Mouse (Mus musculus) small intestine, adult 2 months (tissue): ENCODE measurements around the gene Herc1. TPM values are rescaled to one million over a fixed set of nuclear protein-coding genes. Genes with fewer than 3 reads are reported as not detected.

Experiments
- H3K27ac ChIP-seq: fragments of 200-500 bp; 2 replicates; pipeline ENCODE4 v1.5.1; 2012; ENCODE audit warnings: low read depth, low read length, control low read depth, inconsistent platforms; ENCODE audit not compliant: insufficient read depth
- H3K27me3 ChIP-seq: fragments of 200-500 bp; 2 replicates; pipeline ENCODE4 v1.6.1; 2012; ENCODE audit warnings: mild to moderate bottlenecking, moderate library complexity, low read length, inconsistent platforms; ENCODE audit not compliant: control insufficient read depth, insufficient read depth
- H3K36me3 ChIP-seq: fragments of 200-500 bp; 2 replicates; pipeline ENCODE4 v1.6.1; 2012; ENCODE audit warnings: mild to moderate bottlenecking, low read length, control low read depth, inconsistent platforms; ENCODE audit not compliant: control insufficient read depth, insufficient read depth
- H3K4me1 ChIP-seq: fragments of 200-500 bp; 2 replicates; pipeline ENCODE4 v1.6.1; 2012; ENCODE audit warnings: low read length, inconsistent platforms, mixed read lengths; ENCODE audit not compliant: control insufficient read depth, insufficient read depth, insufficient read length
- H3K4me3 ChIP-seq: fragments of 200-500 bp; 2 replicates; pipeline ENCODE4 v1.5.1; 2012; ENCODE audit warnings: low read depth, mild to moderate bottlenecking, control low read depth, inconsistent platforms, low read length, moderate library complexity
- CTCF ChIP-seq: fragments of 200-500 bp; IDR thresholded peaks from 2 replicates; pipeline ENCODE4 v1.5.1; 2012; ENCODE audit warnings: low read depth, mild to moderate bottlenecking, control low read depth, inconsistent platforms, low read length, moderate library complexity, mixed read lengths; ENCODE audit not compliant: insufficient replicate concordance, insufficient read length; ENCODE audit errors: extremely low read depth
- POLR2A ChIP-seq: fragments of 200-500 bp; IDR thresholded peaks from 2 replicates; pipeline ENCODE4 v1.6.1; 2012; ENCODE audit warnings: low read depth, mild to moderate bottlenecking, control low read depth, inconsistent platforms, low read length, moderate library complexity
- WGBS: fragments of 180-500 bp; shearing (Covaris S2); methylation state at CpG from one replicate; pipeline ENCODE4 v1.1.7; 2018; 5-methylcytosine and 5-hydroxymethylcytosine counted together
- polyA plus RNA-seq: library from polyadenylated mRNA; depleted of rRNA; stranded (reverse); fragments of >200 nt; gene quantifications from 2 replicates; pipeline ENCODE4 v1.2.3, GENCODE M21; 2012

The Herc1 gene
- polyA plus RNA-seq, 1 experiment: 9.3 TPM

DNA sequence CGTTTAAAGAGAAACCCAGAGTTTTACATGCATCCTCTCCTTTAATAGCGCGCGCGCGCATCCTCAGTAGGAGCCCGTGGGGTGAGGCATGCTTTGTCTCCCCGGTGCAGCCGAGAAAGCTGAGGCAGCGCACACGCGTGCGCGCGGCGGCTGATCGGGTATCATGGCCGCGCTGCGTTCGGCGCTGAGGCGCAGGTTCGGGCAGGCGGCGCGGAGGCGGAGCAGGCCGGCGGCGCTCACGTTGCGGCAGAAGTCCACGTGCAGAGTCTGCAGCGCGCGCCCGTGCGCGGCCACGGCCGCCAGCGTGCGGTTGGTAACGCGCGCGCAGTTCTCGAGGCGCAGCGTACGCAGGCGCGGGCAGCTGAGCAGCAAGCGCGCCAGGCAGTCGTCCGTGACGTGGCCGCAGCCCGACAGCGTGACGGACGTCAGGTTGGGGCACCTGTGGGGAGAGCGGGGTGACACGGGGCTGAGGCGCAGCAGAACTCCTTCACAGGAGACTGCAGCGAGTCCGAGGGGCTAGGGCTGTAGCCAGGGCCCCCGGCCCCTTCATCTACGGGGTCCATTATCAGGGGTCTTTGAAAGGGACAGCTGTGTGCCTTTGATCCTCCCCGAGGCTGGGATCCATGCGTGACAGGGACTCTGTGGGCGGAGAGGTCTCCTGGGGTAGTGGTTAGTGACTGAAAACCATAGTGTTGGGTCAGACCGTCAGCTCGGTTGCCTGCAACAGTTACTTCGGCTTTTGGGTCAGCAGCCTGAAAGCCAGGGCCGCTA lies 161.5 kb downstream of the Herc1 start:
- H3K4me3 ChIP-seq: peak overlapping the region; percentile 71
- peaks cover 16% of the 10 kb centered on the region for H3K4me1 ChIP-seq
- peak; percentile 36; the same call in 1 of the 2 replicates for TF ChIP-seq POLR2A
- TF ChIP-seq CTCF: no peak
- H3K27ac ChIP-seq: peak overlapping the region; percentile 84
- peaks cover 19% of the 10 kb centered on the region for H3K36me3 ChIP-seq
- under 1% methylated on average over 78 of the region's 78 CpGs for WGBS
- H3K27me3 ChIP-seq: no peaks in the 10 kb centered on the region

DNA sequence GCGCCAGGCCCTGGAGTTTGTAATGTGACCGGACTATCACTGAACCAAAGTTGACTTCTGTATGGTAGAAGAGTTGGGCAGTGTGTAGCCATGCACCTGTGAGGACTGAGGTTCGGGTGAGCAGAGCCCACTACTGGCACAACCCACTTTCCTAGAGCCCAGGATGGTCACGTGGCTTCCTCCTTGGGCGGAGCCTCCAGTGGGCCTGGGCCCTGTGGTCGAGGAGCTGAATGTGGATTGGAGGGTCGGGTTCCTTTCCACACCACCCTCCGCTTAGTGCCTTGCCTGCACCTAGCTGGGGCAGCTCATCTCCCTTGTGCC lies 162.1 kb downstream of the Herc1 start:
- no peak for TF ChIP-seq CTCF
- TF ChIP-seq POLR2A: peak; percentile 56; the same call in 1 of the 2 replicates
- H3K4me3 ChIP-seq: peak overlapping the region; percentile 71
- peaks cover 16% of the 10 kb centered on the region for H3K4me1 ChIP-seq
- H3K36me3 ChIP-seq: peaks cover 24% of the 10 kb centered on the region
- under 1% methylated on average over 8 of the region's 8 CpGs for WGBS
- no peaks in the 10 kb centered on the region for H3K27me3 ChIP-seq
- peak overlapping the region; percentile 84 for H3K27ac ChIP-seq

DNA sequence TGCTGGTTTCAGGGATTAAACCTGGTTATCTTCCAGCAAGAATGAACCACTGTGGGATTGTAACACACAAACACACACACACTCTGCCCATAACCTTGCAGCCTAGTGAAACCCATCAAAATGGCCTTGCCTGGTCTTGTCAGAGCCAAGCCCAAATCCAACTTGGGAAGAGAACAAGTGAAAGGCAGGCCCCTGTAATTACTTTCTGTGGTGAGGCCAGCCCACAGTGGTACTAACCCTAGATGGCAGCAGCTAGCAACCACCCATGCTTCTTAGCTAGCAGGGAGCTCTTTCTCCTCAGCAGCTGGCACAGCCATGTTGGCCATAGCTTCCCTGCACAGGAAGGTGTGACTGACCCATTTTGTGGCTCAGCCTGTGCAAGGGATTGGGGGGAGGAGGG lies 162.9 kb downstream of the Herc1 start:
- H3K4me3 ChIP-seq: peak overlapping the region; percentile 22; the same call in 1 of the 2 replicates
- peak overlapping the region; percentile 84 for H3K27ac ChIP-seq
- TF ChIP-seq POLR2A: no peak
- no peak for TF ChIP-seq CTCF
- no peaks in the 10 kb centered on the region for H3K27me3 ChIP-seq
- H3K36me3 ChIP-seq: peaks cover 25% of the 10 kb centered on the region
- H3K4me1 ChIP-seq: peaks cover 16% of the 10 kb centered on the region

DNA sequence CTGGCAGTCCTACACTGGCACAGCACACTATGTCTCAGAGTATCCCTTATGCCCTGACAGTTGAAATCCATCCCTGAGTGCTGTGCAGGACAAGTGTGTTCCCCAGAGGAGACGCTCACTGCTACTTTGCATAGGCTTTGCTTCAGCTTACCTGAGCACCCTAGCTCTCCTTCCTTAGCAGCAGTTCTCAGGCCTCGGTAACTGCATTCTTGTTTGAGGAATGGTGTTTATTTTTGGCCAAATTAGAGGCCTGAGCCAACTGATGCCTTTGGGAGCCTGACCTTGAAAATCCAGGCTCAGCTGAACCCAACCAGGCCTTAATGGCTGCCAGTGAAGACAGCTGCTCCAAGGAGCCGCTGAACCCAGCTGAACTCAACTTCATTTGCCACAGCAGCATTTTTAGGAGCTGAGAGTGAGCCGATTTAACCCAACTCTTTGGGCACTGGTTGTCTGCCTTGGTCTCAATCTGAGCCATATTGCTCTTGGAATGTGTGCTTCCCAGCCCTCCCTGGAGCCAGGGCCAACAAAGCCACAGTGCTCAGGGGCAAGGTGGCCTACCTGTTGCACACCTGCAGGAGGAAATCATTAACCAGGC lies 163.5 kb downstream of the Herc1 start:
- H3K27ac ChIP-seq: peak overlapping the region; percentile 84
- H3K27me3 ChIP-seq: no peaks in the 10 kb centered on the region
- peak overlapping the region; percentile 28 for H3K4me3 ChIP-seq
- WGBS: 41% methylated on average over 4 of the region's 4 CpGs
- TF ChIP-seq POLR2A (no peak), CTCF (no peak)
- peaks cover 27% of the 10 kb centered on the region for H3K36me3 ChIP-seq
- peaks cover 16% of the 10 kb centered on the region for H3K4me1 ChIP-seq

DNA sequence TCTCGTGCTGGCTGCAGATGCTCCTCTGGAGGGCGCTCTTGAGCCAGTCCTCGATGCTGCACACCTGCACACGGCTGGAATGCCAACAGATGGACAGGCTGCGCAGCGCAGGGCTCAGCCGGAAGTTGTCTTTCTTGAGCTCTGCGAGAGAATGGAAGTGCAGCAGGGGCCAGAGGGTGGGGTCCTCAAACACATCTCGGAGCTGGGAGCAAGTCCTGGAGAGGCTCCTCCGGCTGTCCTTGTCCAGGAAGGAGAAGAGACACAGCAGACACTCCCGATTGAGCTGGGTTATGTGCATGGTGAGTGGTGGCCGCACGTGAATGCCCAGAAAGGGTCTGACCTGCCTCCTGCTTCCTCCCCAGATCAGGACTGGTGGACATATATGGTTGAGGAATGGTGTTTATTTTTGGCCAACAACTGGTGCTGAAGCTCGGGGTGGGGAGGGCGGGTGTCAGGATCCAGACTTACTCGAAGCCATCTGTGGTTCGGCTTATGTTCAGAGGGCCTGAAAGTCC lies 164.1 kb downstream of the Herc1 start, which contains the start of gene Fbxl22:
TSS of gene Fbxl22 (minus strand) at position 338 of the 515 bp plus-strand sequence.
- no peaks in the 10 kb centered on the region for H3K27me3 ChIP-seq
- TF ChIP-seq POLR2A (no peak), CTCF (peak; percentile 87)
- peak within 1 kb of the TSS; percentile 28 for H3K4me3 ChIP-seq
- H3K36me3 ChIP-seq: peaks cover 29% of the 10 kb centered on the region
- peaks cover 16% of the 10 kb centered on the region for H3K4me1 ChIP-seq
- 26% methylated on average over 17 of the region's 17 CpGs for WGBS
- peak within 1 kb of the TSS; percentile 84 for H3K27ac ChIP-seq

DNA sequence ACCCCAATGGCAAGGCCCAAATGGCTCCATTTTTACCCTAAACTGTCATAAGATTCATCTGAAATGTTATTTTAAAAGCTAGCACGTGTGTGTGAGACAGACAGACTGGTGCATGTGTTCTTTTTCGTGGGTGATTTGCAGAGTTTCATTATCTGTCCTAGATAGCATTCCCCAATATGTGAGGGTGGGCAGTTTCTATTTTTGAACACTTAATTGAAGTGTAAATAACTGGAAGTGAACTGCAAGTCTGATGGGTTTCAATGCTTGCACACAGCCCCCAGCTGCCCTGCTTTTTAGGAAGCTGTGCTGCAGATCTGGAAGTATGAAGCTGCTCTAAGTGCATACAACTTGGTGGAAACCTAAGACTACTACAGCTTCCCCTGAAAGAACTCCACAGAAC lies 164.9 kb downstream of the Herc1 start:
- peaks cover 16% of the 10 kb centered on the region for H3K4me1 ChIP-seq
- no peak overlapping the region for H3K4me3 ChIP-seq
- H3K27ac ChIP-seq: peak overlapping the region; percentile 42
- no peaks in the 10 kb centered on the region for H3K27me3 ChIP-seq
- H3K36me3 ChIP-seq: peaks cover 36% of the 10 kb centered on the region
- 44% methylated on average over 2 of the region's 2 CpGs for WGBS
- TF ChIP-seq CTCF (no peak), POLR2A (no peak)

DNA sequence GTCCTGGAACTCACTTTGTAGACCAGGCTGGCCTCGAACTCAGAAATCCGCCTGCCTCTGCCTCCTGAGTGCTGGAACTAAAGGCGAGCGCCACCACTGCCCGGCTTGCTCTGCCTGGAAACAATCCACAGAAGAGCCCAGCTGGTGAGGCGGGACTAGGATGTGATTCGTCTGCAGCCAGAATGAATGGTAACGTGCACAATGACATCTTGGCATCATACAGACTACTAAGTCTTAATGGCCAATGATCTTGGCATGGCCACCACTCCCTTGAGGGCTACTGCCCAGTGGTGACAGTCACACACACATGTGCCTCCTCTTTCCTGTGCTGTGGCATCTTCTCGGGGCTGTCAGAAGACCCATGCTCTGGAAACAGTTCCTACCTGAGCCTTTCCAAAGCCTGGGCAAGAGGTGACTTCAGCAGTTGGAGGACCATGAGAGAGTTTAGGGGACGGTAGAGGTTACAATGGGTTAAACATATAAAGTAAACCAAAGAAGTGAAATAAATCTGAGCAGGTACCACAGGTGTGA lies 165.5 kb downstream of the Herc1 start:
- Histone ChIP-seq H3K36me3 (peaks cover 41% of the 10 kb centered on the region), H3K27me3 (no peaks in the 10 kb centered on the region), H3K27ac (no peak overlapping the region), H3K4me1 (peaks cover 16% of the 10 kb centered on the region), H3K4me3 (no peak overlapping the region)
- TF ChIP-seq POLR2A: no peak
- no peak for TF ChIP-seq CTCF
- WGBS: 86% methylated on average over 10 of the region's 10 CpGs
